Mouse (Mus musculus) embryonic fibroblast, embryonic 13.5 days (primary cell): ENCODE measurements around the gene Kcne3.

Experiments
- CTCF ChIP-seq: IDR thresholded peaks from 2 replicates; pipeline ENCODE4 v1.5.1; 2011; ENCODE audit warnings: mild to moderate bottlenecking, control low read depth, low read length, moderate library complexity, borderline replicate concordance; ENCODE audit not compliant: insufficient read depth
- POLR2A ChIP-seq: IDR thresholded peaks from 2 replicates; pipeline ENCODE4 v1.6.1; 2011; ENCODE audit warnings: low read depth, mild to moderate bottlenecking, control low read depth, low read length, moderate library complexity

DNA sequence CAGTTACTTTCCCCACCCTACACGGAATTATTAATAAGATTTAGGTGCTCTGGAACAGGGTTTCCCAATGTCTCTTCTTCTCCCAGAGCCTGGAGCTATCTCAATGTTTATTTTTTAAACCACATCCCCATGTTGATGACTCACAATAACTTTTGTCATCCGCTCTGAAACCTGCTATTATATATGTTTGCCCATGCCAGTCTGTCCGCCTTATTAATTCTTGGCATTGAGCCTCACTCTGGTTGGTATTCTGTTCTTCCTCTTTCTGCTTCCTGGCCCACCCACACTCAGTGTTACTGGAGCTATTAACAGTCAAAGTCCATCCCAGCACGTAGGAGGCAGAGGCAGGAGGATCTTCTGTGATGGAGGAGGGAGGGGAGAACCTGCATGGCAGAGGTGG, 18.6 kb upstream of the Kcne3 start:
- TF ChIP-seq POLR2A = no peak
- TF ChIP-seq CTCF = no peak
